Mouse (Mus musculus): ENCODE data around the gene Mettl24. TPM values are rescaled to one million over a fixed set of nuclear protein-coding genes. Genes with fewer than 3 reads are reported as not detected.

Mettl24 gene
- polyA plus RNA-seq, 1 experiment from 2014 or later = 2.8 TPM

GRCm38 (mm10) chr10:40645346-40645745 is 37.7 kb upstream of the Mettl24 start:
- Histone ChIP-seq H3K4me1 (ENCODE audit: control insufficient read depth, insufficient read depth, low read length) (no peaks in the 10 kb centered on the region), H3K9ac (ENCODE audit: low read depth, low read length) (no peak overlapping the region), H3K27me3 (ENCODE audit: control insufficient read depth, insufficient read depth, low read length) (no peaks in the 10 kb centered on the region), H3K9me3 (ENCODE audit: control insufficient read depth, low read length) (no peaks in the 10 kb centered on the region; the same call in 1 of the 2 replicates), H3K36me3 (ENCODE audit: control insufficient read depth, insufficient read depth, low read length) (no peaks in the 10 kb centered on the region), H3K27ac (ENCODE audit: low read depth, low read length) (no peak overlapping the region), H3K4me3 (ENCODE audit: low read length) (no peak overlapping the region), H3K4me2 (replicated peaks; ENCODE audit: low read depth, low read length) (no peak overlapping the region)
- whole genome bisulfite sequencing = 91% methylated on average over 1 of the region's 1 CpGs
- no peak for ATAC-seq (ENCODE audit: low FRiP score, low TSS enrichment)

GRCm38 (mm10) chr10:40648776-40649175 is 34.3 kb upstream of the Mettl24 start:
- Histone ChIP-seq H3K9me3 (ENCODE audit: control insufficient read depth, low read length) (no peaks in the 10 kb centered on the region; the same call in 1 of the 2 replicates), H3K4me2 (replicated peaks; ENCODE audit: low read depth, low read length) (no peak overlapping the region), H3K4me3 (ENCODE audit: low read length) (no peak overlapping the region), H3K36me3 (ENCODE audit: control insufficient read depth, insufficient read depth, low read length) (no peaks in the 10 kb centered on the region), H3K27me3 (ENCODE audit: control insufficient read depth, insufficient read depth, low read length) (no peaks in the 10 kb centered on the region), H3K9ac (ENCODE audit: low read depth, low read length) (no peak overlapping the region), H3K27ac (ENCODE audit: low read depth, low read length) (no peak overlapping the region), H3K4me1 (ENCODE audit: control insufficient read depth, insufficient read depth, low read length) (no peaks in the 10 kb centered on the region)
- WGBS = 89% methylated on average over 12 of the region's 12 CpGs
- ATAC-seq (ENCODE audit: low FRiP score, low TSS enrichment) = no peak

GRCm38 (mm10) chr10:40649634-40650033 is 33.4 kb upstream of the Mettl24 start:
- WGBS = 23% methylated on average over 4 of the region's 4 CpGs
- H3K9me3 ChIP-seq (ENCODE audit: control insufficient read depth, low read length) = no peaks in the 10 kb centered on the region; the same call in 1 of the 2 replicates
- ATAC-seq (ENCODE audit: low FRiP score, low TSS enrichment) = no peak
- H3K9ac ChIP-seq (ENCODE audit: low read depth, low read length) = no peak overlapping the region
- no peak overlapping the region for H3K27ac ChIP-seq (ENCODE audit: low read depth, low read length)
- H3K4me1 ChIP-seq (ENCODE audit: control insufficient read depth, insufficient read depth, low read length) = no peaks in the 10 kb centered on the region
- no peaks in the 10 kb centered on the region for H3K36me3 ChIP-seq (ENCODE audit: control insufficient read depth, insufficient read depth, low read length)
- H3K4me3 ChIP-seq (ENCODE audit: low read length) = no peak overlapping the region
- H3K27me3 ChIP-seq (ENCODE audit: control insufficient read depth, insufficient read depth, low read length) = no peaks in the 10 kb centered on the region
- no peak overlapping the region for H3K4me2 ChIP-seq (replicated peaks; ENCODE audit: low read depth, low read length)

- Histone ChIP-seq H3K36me3 (ENCODE audit: control insufficient read depth, insufficient read depth, low read length) (no peaks in the 10 kb centered on the region), H3K9ac (ENCODE audit: low read depth, low read length) (no peak overlapping the region), H3K4me3 (ENCODE audit: low read length) (no peak overlapping the region), H3K27me3 (ENCODE audit: control insufficient read depth, insufficient read depth, low read length) (no peaks in the 10 kb centered on the region), H3K27ac (ENCODE audit: low read depth, low read length) (no peak overlapping the region), H3K9me3 (ENCODE audit: control insufficient read depth, low read length) (no peaks in the 10 kb centered on the region; the same call in 1 of the 2 replicates), H3K4me1 (ENCODE audit: control insufficient read depth, insufficient read depth, low read length) (no peaks in the 10 kb centered on the region), H3K4me2 (replicated peaks; ENCODE audit: low read depth, low read length) (no peak overlapping the region)
- ATAC-seq (ENCODE audit: low FRiP score, low TSS enrichment) = no peak
- 58% methylated on average over 2 of the region's 2 CpGs for WGBS
These were observed 31.4 kb upstream of the Mettl24 start for GRCm38 (mm10) chr10:40651676-40652075.

GRCm38 (mm10) chr10:40665270-40665669 is 17.8 kb upstream of the Mettl24 start:
- no peaks in the 10 kb centered on the region for H3K4me1 ChIP-seq (ENCODE audit: control insufficient read depth, insufficient read depth, low read length)
- H3K4me2 ChIP-seq (replicated peaks; ENCODE audit: low read depth, low read length) = no peak overlapping the region
- no peak overlapping the region for H3K4me3 ChIP-seq (ENCODE audit: low read length)
- WGBS = 80% methylated on average over 3 of the region's 3 CpGs
- no peaks in the 10 kb centered on the region for H3K9me3 ChIP-seq (ENCODE audit: control insufficient read depth, low read length)
- no peak overlapping the region for H3K27ac ChIP-seq (ENCODE audit: low read depth, low read length)
- no peaks in the 10 kb centered on the region for H3K36me3 ChIP-seq (ENCODE audit: control insufficient read depth, insufficient read depth, low read length)
- H3K9ac ChIP-seq (ENCODE audit: low read depth, low read length) = no peak overlapping the region
- no peaks in the 10 kb centered on the region for H3K27me3 ChIP-seq (ENCODE audit: control insufficient read depth, insufficient read depth, low read length)
- no peak for ATAC-seq (ENCODE audit: low FRiP score, low TSS enrichment)

GRCm38 (mm10) chr10:40666943-40667342 is 16.1 kb upstream of the Mettl24 start:
- WGBS = 86% methylated on average over 1 of the region's 1 CpGs
- no peaks in the 10 kb centered on the region for H3K9me3 ChIP-seq (ENCODE audit: control insufficient read depth, low read length)
- H3K4me3 ChIP-seq (ENCODE audit: low read length) = no peak overlapping the region
- H3K9ac ChIP-seq (ENCODE audit: low read depth, low read length) = no peak overlapping the region
- no peaks in the 10 kb centered on the region for H3K27me3 ChIP-seq (ENCODE audit: control insufficient read depth, insufficient read depth, low read length)
- H3K27ac ChIP-seq (ENCODE audit: low read depth, low read length) = no peak overlapping the region
- no peak overlapping the region for H3K4me2 ChIP-seq (replicated peaks; ENCODE audit: low read depth, low read length)
- no peaks in the 10 kb centered on the region for H3K4me1 ChIP-seq (ENCODE audit: control insufficient read depth, insufficient read depth, low read length)
- ATAC-seq (ENCODE audit: low FRiP score, low TSS enrichment) = no peak
- H3K36me3 ChIP-seq (ENCODE audit: control insufficient read depth, insufficient read depth, low read length) = no peaks in the 10 kb centered on the region

GRCm38 (mm10) chr10:40668640-40669039 is 14.4 kb upstream of the Mettl24 start:
- Histone ChIP-seq H3K36me3 (ENCODE audit: control insufficient read depth, insufficient read depth, low read length) (no peaks in the 10 kb centered on the region), H3K4me1 (ENCODE audit: control insufficient read depth, insufficient read depth, low read length) (no peaks in the 10 kb centered on the region), H3K27me3 (ENCODE audit: control insufficient read depth, insufficient read depth, low read length) (no peaks in the 10 kb centered on the region), H3K9me3 (ENCODE audit: control insufficient read depth, low read length) (no peaks in the 10 kb centered on the region), H3K27ac (ENCODE audit: low read depth, low read length) (no peak overlapping the region), H3K9ac (ENCODE audit: low read depth, low read length) (no peak overlapping the region), H3K4me3 (ENCODE audit: low read length) (no peak overlapping the region), H3K4me2 (replicated peaks; ENCODE audit: low read depth, low read length) (no peak overlapping the region)
- ATAC-seq (ENCODE audit: low FRiP score, low TSS enrichment) = no peak

GRCm38 (mm10) chr10:40672587-40673296 is 10.3 kb upstream of the Mettl24 start:
- Histone ChIP-seq H3K9ac (ENCODE audit: low read depth, low read length) (no peak overlapping the region), H3K27ac (ENCODE audit: low read depth, low read length) (no peak overlapping the region), H3K4me2 (replicated peaks; ENCODE audit: low read depth, low read length) (no peak overlapping the region), H3K4me1 (ENCODE audit: control insufficient read depth, insufficient read depth, low read length) (no peaks in the 10 kb centered on the region), H3K36me3 (ENCODE audit: control insufficient read depth, insufficient read depth, low read length) (no peaks in the 10 kb centered on the region), H3K9me3 (ENCODE audit: control insufficient read depth, low read length) (no peaks in the 10 kb centered on the region), H3K27me3 (ENCODE audit: control insufficient read depth, insufficient read depth, low read length) (no peaks in the 10 kb centered on the region), H3K4me3 (ENCODE audit: low read length) (no peak overlapping the region)
- WGBS = 75% methylated on average over 8 of the region's 8 CpGs
- no peak for ATAC-seq (ENCODE audit: low FRiP score, low TSS enrichment)

- Histone ChIP-seq H3K4me2 (replicated peaks; ENCODE audit: low read depth, low read length) (no peak overlapping the region), H3K4me3 (ENCODE audit: low read length) (no peak overlapping the region), H3K27ac (ENCODE audit: low read depth, low read length) (no peak overlapping the region), H3K4me1 (ENCODE audit: control insufficient read depth, insufficient read depth, low read length) (no peaks in the 10 kb centered on the region), H3K9me3 (ENCODE audit: control insufficient read depth, low read length) (no peaks in the 10 kb centered on the region), H3K9ac (ENCODE audit: low read depth, low read length) (no peak overlapping the region), H3K36me3 (ENCODE audit: control insufficient read depth, insufficient read depth, low read length) (no peaks in the 10 kb centered on the region), H3K27me3 (ENCODE audit: control insufficient read depth, insufficient read depth, low read length) (no peaks in the 10 kb centered on the region)
- whole genome bisulfite sequencing = 71% methylated on average over 7 of the region's 7 CpGs
- ATAC-seq (ENCODE audit: low FRiP score, low TSS enrichment) = no peak
These were observed 9.8 kb upstream of the Mettl24 start for GRCm38 (mm10) chr10:40673297-40673665.

All from kidney, embryonic 14.5 days (tissue).